8 mouse cellular contexts compared by ENCODE assay signal in genomic region chr1:152088030-152088429, GRCm38 (mm10). TPM values are rescaled to one million over a fixed set of nuclear protein-coding genes. Genes with fewer than 3 reads are reported as not detected.
DNase-seq lines count a peak whose midpoint lies in the region; ATAC-seq lines count a peak whose summit lies in the region.
"Had no signal": no experiment of that assay in that cellular context is flagged by ENCODE, and none has a peak within 500 bp of the region (broad histone marks: within the 10 kb centered on the region; RNA-seq: fewer than 3 reads in every experiment).

No protein-coding gene starts in this region.

- peak overlapping the region; percentile 89 for H3K4me3 ChIP-seq in limb, embryonic 12.5 days (replicated peaks)
- H3K4me3 ChIP-seq in limb, embryonic 10.5 days = no peak overlapping the region
- H3K4me3 ChIP-seq in forebrain, embryonic 14.5 days (ENCODE audit: low read depth, low read length) = peak overlapping the region; percentile 89
- peak overlapping the region; percentile 79; the same call in 1 of the 2 replicates for H3K4me3 ChIP-seq in intestine, embryonic 14.5 days (ENCODE audit: low read depth, low read length)
- H3K4me3 ChIP-seq in neural tube, embryonic 14.5 days (ENCODE audit: low read depth, low read length) = peak overlapping the region; percentile 79

- peaks cover 54% of the 10 kb centered on the region for H3K4me1 ChIP-seq in limb, embryonic 12.5 days (replicated peaks)
- H3K4me1 ChIP-seq in limb, embryonic 10.5 days = peaks cover 54% of the 10 kb centered on the region
- peaks cover 38% of the 10 kb centered on the region for H3K4me1 ChIP-seq in forebrain, embryonic 14.5 days (ENCODE audit: control insufficient read depth, insufficient read depth, low read length)
- H3K4me1 ChIP-seq in intestine, embryonic 14.5 days (replicated peaks; ENCODE audit: control insufficient read depth, insufficient read depth, low read length) = peaks cover 36% of the 10 kb centered on the region
- peaks cover 43% of the 10 kb centered on the region for H3K4me1 ChIP-seq in neural tube, embryonic 14.5 days (ENCODE audit: control insufficient read depth, insufficient read depth, low read length)

- H3K27ac ChIP-seq in limb, embryonic 12.5 days = no peak overlapping the region
- H3K27ac ChIP-seq in limb, embryonic 10.5 days = no peak overlapping the region
- H3K27ac ChIP-seq in forebrain, embryonic 14.5 days (ENCODE audit: low read depth, low read length) = no peak overlapping the region
- H3K27ac ChIP-seq in intestine, embryonic 14.5 days (ENCODE audit: low read depth) = no peak overlapping the region
- H3K27ac ChIP-seq in neural tube, embryonic 14.5 days (ENCODE audit: low read depth, low read length) = no peak overlapping the region

- H3K4me2 ChIP-seq in limb, embryonic 12.5 days = peak overlapping the region; percentile 89
- peak overlapping the region; percentile 79 for H3K4me2 ChIP-seq in forebrain, embryonic 14.5 days (ENCODE audit: low read length)
- H3K4me2 ChIP-seq in intestine, embryonic 14.5 days (ENCODE audit: low read length) = peak overlapping the region; percentile 57
- H3K4me2 ChIP-seq in neural tube, embryonic 14.5 days (ENCODE audit: low read depth, low read length) = peak overlapping the region; percentile 58

- H3K27me3 ChIP-seq in limb, embryonic 12.5 days = peaks cover 5% of the 10 kb centered on the region; the same call in 1 of the 2 replicates
- H3K27me3 ChIP-seq in limb, embryonic 10.5 days (ENCODE audit: low read depth, poor library complexity, severe bottlenecking) = peaks cover 15% of the 10 kb centered on the region; the same call in 1 of the 2 replicates
- H3K27me3 ChIP-seq in forebrain, embryonic 14.5 days (replicated peaks; ENCODE audit: control insufficient read depth, insufficient read depth, low read length) = no peaks in the 10 kb centered on the region
- no peaks in the 10 kb centered on the region for H3K27me3 ChIP-seq in intestine, embryonic 14.5 days (replicated peaks; ENCODE audit: control insufficient read depth, insufficient read depth, low read length)
- H3K27me3 ChIP-seq in neural tube, embryonic 14.5 days (ENCODE audit: control insufficient read depth, insufficient read depth, low read length) = no peaks in the 10 kb centered on the region
- H3K27me3 ChIP-seq: Patski had no signal

- ATAC-seq in limb, embryonic 12.5 days (ENCODE audit: insufficient number of reproducible peaks, insufficient read depth, low FRiP score, low TSS enrichment, low read depth) = no peak
- no peak for ATAC-seq in forebrain, embryonic 14.5 days
- no peak for ATAC-seq in intestine, embryonic 14.5 days (replicated peaks; ENCODE audit: low FRiP score, low TSS enrichment, low read depth)
- no peak for ATAC-seq in neural tube, embryonic 14.5 days (ENCODE audit: low read depth)
- ATAC-seq: Patski had no signal

- H3K9ac ChIP-seq in limb, embryonic 12.5 days (replicated peaks) = no peak overlapping the region
- H3K9ac ChIP-seq in forebrain, embryonic 14.5 days (ENCODE audit: low read length) = peak overlapping the region; percentile 94
- H3K9ac ChIP-seq in intestine, embryonic 14.5 days (ENCODE audit: low read length) = no peak overlapping the region
- 0 out of 2 replicates have a peak overlapping the region, but pooled peaks have one; percentile 13 for H3K9ac ChIP-seq in neural tube, embryonic 14.5 days (replicated peaks; ENCODE audit: low read depth, low read length)

- no peaks in the 10 kb centered on the region for H3K36me3 ChIP-seq in limb, embryonic 12.5 days
- no peaks in the 10 kb centered on the region for H3K36me3 ChIP-seq in limb, embryonic 10.5 days
- H3K36me3 ChIP-seq in forebrain, embryonic 14.5 days (ENCODE audit: control insufficient read depth, insufficient read depth, low read length) = no peaks in the 10 kb centered on the region
- no peaks in the 10 kb centered on the region for H3K36me3 ChIP-seq in intestine, embryonic 14.5 days (ENCODE audit: control insufficient read depth, insufficient read depth, low read length)
- H3K36me3 ChIP-seq in neural tube, embryonic 14.5 days (ENCODE audit: control insufficient read depth, insufficient read depth, low read length) = no peaks in the 10 kb centered on the region

- 47% methylated on average over 5 of the region's 5 CpGs for WGBS in limb, embryonic 12.5 days
- WGBS in limb, embryonic 10.5 days = 61% methylated on average over 5 of the region's 5 CpGs
- WGBS in forebrain, embryonic 14.5 days = 49% methylated on average over 5 of the region's 5 CpGs
- WGBS in intestine, embryonic 14.5 days = 61% methylated on average over 5 of the region's 5 CpGs
- WGBS in neural tube, embryonic 14.5 days = 31% methylated on average over 5 of the region's 5 CpGs

- no peaks in the 10 kb centered on the region for H3K9me3 ChIP-seq in limb, embryonic 12.5 days
- H3K9me3 ChIP-seq in limb, embryonic 10.5 days (replicated peaks) = no peaks in the 10 kb centered on the region
- no peaks in the 10 kb centered on the region for H3K9me3 ChIP-seq in forebrain, embryonic 14.5 days (replicated peaks; ENCODE audit: control insufficient read depth, low read length)
- H3K9me3 ChIP-seq in intestine, embryonic 14.5 days (ENCODE audit: control insufficient read depth, low read length) = no peaks in the 10 kb centered on the region
- H3K9me3 ChIP-seq in neural tube, embryonic 14.5 days (ENCODE audit: control insufficient read depth, low read length) = no peaks in the 10 kb centered on the region

- no peak for DNase-seq in limb, embryonic 10.5 days (ENCODE audit: low spot score)
- DNase-seq in forebrain, embryonic 14.5 days (ENCODE audit: low spot score) = no peak
- no peak for DNase-seq in intestine, embryonic 14.5 days (ENCODE audit: low spot score)
- no peak for DNase-seq in left cerebral cortex, adult 8-10 months (ENCODE audit: low spot score in 2 of 2)
- no peak for DNase-seq in embryo, embryonic 11 days

RNA-seq across cellular contexts. Expression of gene 1700025G04Rik, which starts 1.9 kb away (rescaled TPM):
- polyA plus RNA-seq in limb, embryonic 12.5 days (2016; fragmentation: Nextera tagmentation; extraction: Ambion mirVana) = 28.3 and 31.1 TPM in 2 replicates
- polyA plus RNA-seq in limb, embryonic 10.5 days (2016; fragmentation: Nextera tagmentation; extraction: Ambion mirVana) = 11.7 and 13.8 TPM in 2 replicates
- 25.3 and 28.5 TPM in 2 replicates for polyA plus RNA-seq in forebrain, embryonic 14.5 days (2014; fragmentation: Nextera tagmentation; extraction: Ambion mirVana)
- 27.3 and 27.7 TPM in 2 replicates for polyA plus RNA-seq in intestine, embryonic 14.5 days (2014; fragmentation: Nextera tagmentation; extraction: Ambion mirVana)
- polyA plus RNA-seq in neural tube, embryonic 14.5 days (2014; fragmentation: Nextera tagmentation; extraction: Ambion mirVana) = 29.1 and 30.2 TPM in 2 replicates
- 10 to 100 TPM; 57.0 to 69.1 (median 63.1) TPM for total RNA-seq in left cerebral cortex, adult 8-10 months (2022)

Comparison
In these comparisons a context has a peak if more than half of its experiments do, and no peak if none do; other contexts are left out.
1. H3K9ac ChIP-seq: peak in forebrain, embryonic 14.5 days (single experiment) and neural tube, embryonic 14.5 days (single experiment); none in limb, embryonic 12.5 days (single experiment) and intestine, embryonic 14.5 days (single experiment).
2. Peak in every context shown above with its lines, with median percentiles within 50 percentile points of each other: H3K4me2 ChIP-seq.